31 mouse cellular contexts compared by ENCODE assay signal in genomic region chr11:46288091-46288490, GRCm38 (mm10). TPM values are rescaled to one million over a fixed set of nuclear protein-coding genes. Genes with fewer than 3 reads are reported as not detected.
"Had no signal": no experiment of that assay in that cellular context is flagged by ENCODE, and none has a peak within 500 bp of the region (broad histone marks: within the 10 kb centered on the region; RNA-seq: fewer than 3 reads in every experiment).

No protein-coding gene starts in this region.

- H3K36me3 ChIP-seq: heart, embryonic 10.5 days; kidney, embryonic 15.5 days; limb, embryonic 15.5 days; liver, embryonic 12.5 days had no signal

- H3K27me3 ChIP-seq: heart, embryonic 12.5 days; hindbrain, embryonic 12.5 days; kidney, embryonic 15.5 days; limb, embryonic 15.5 days; liver, embryonic 12.5 days had no signal

- H3K27ac ChIP-seq: gastrocnemius, adult 2 months; heart, embryonic 10.5 days; hindbrain, embryonic 10.5 days; hindbrain, embryonic 12.5 days; hindbrain, embryonic 14.5 days; kidney, embryonic 15.5 days; limb, embryonic 15.5 days; liver, embryonic 12.5 days; liver, embryonic 14.5 days had no signal

- H3K9ac ChIP-seq: heart, embryonic 12.5 days; hindbrain, embryonic 12.5 days; hindbrain, embryonic 14.5 days; kidney, embryonic 15.5 days; limb, embryonic 15.5 days; liver, embryonic 12.5 days; liver, embryonic 14.5 days had no signal

- ATAC-seq: hindbrain, embryonic 16.5 days; intestine, embryonic 16.5 days; liver, embryonic 12.5 days had no signal

- H3K4me1 ChIP-seq: heart, embryonic 10.5 days; heart, embryonic 12.5 days; limb, embryonic 15.5 days had no signal

- H3K4me3 ChIP-seq: gastrocnemius, adult 2 months; heart, embryonic 10.5 days; heart, embryonic 12.5 days; hindbrain, embryonic 10.5 days; hindbrain, embryonic 12.5 days; kidney, embryonic 15.5 days; limb, embryonic 15.5 days; liver, embryonic 12.5 days had no signal

- H3K4me2 ChIP-seq: heart, embryonic 12.5 days; hindbrain, embryonic 12.5 days; hindbrain, embryonic 14.5 days; kidney, embryonic 15.5 days; limb, embryonic 15.5 days; liver, embryonic 12.5 days had no signal

- DNase-seq: gastrocnemius, adult 2 months; gastrocnemius, postnatal 10 days; gastrocnemius, postnatal 25 days; heart, adult 18-20 months; heart, postnatal 10 days; heart, postnatal 4 days; kidney, adult 11 months; kidney, adult 8-10 months; kidney, postnatal 14 days; kidney, postnatal 36 days; layer of hippocampus, adult 9-11 months; layer of hippocampus, postnatal 36 days; left cerebral cortex, postnatal 4 days had no signal

- H3K9me3 ChIP-seq: heart, embryonic 10.5 days; heart, embryonic 12.5 days; hindbrain, embryonic 10.5 days; hindbrain, embryonic 12.5 days; kidney, embryonic 15.5 days; limb, embryonic 15.5 days; liver, embryonic 12.5 days had no signal

RNA-seq across cellular contexts. Expression of gene Fndc9, which starts 52.8 kb away (rescaled TPM):
- total RNA-seq: gastrocnemius, adult 2 months; gastrocnemius, postnatal 10 days; gastrocnemius, postnatal 25 days; gastrocnemius, postnatal 4 days; granulocyte monocyte progenitor cell, adult 5-6 weeks; heart, adult 18-20 months; heart, adult 8-10 months; heart, postnatal 10 days; heart, postnatal 25 days; heart, postnatal 4 days; liver, adult 2 months had no signal
- polyA plus RNA-seq: large intestine, adult 2 months; liver, adult 2 months; liver, embryonic 12.5 days; liver, embryonic 14.5 days; liver, embryonic 16.5 days had no signal
